Mouse (Mus musculus): ENCODE results near the gene Tiam1.

Gene Tiam1

GRCm38 (mm10) chr16:90143760-90144516, at the start of gene Tiam1:
Tiam1 (minus strand) TSS chr16:90143769.
- peak; percentile 99 to 100 for DNase-seq

GRCm38 (mm10) chr16:90191289-90191688, 47.7 kb upstream of the Tiam1 start:
- no peak for DNase-seq

- no peak for DNase-seq
Measured at GRCm38 (mm10) chr16:90187453-90187852, 43.9 kb upstream of the Tiam1 start.

- DNase-seq, result peak; percentile 84 to 91
Measured at GRCm38 (mm10) chr16:90185928-90186588, 42.5 kb upstream of the Tiam1 start.

GRCm38 (mm10) chr16:90184135-90184534, 40.6 kb upstream of the Tiam1 start:
- no peak for DNase-seq

- peak; percentile 46 to 53 for DNase-seq
Measured at GRCm38 (mm10) chr16:90181673-90182072, 38.1 kb upstream of the Tiam1 start.

- no peak for DNase-seq
Measured at GRCm38 (mm10) chr16:90180975-90181374, 37.4 kb upstream of the Tiam1 start.

- no peak for DNase-seq
Measured at GRCm38 (mm10) chr16:90179892-90180291, 36.3 kb upstream of the Tiam1 start.

- DNase-seq, result no peak
Measured at GRCm38 (mm10) chr16:90178404-90178803, 34.8 kb upstream of the Tiam1 start.

GRCm38 (mm10) chr16:90177425-90177824, 33.9 kb upstream of the Tiam1 start:
- DNase-seq, result no peak

GRCm38 (mm10) chr16:90176472-90176871, 32.9 kb upstream of the Tiam1 start:
- DNase-seq, result no peak

- DNase-seq, result no peak
Measured at GRCm38 (mm10) chr16:90171416-90171815, 27.8 kb upstream of the Tiam1 start.

GRCm38 (mm10) chr16:90170676-90171075, 27.1 kb upstream of the Tiam1 start:
- DNase-seq, result no peak

- no peak for DNase-seq
Measured at GRCm38 (mm10) chr16:90169863-90170630, 26.5 kb upstream of the Tiam1 start.

GRCm38 (mm10) chr16:90167646-90168045, 24.1 kb upstream of the Tiam1 start:
- peak; percentile 81 to 92 for DNase-seq

- no peak for DNase-seq
Measured at GRCm38 (mm10) chr16:90165435-90165834, 21.9 kb upstream of the Tiam1 start.

GRCm38 (mm10) chr16:90164942-90165341, 21.4 kb upstream of the Tiam1 start:
- DNase-seq, result no peak

GRCm38 (mm10) chr16:90155080-90155479, 11.5 kb upstream of the Tiam1 start:
- DNase-seq, result no peak

GRCm38 (mm10) chr16:90150820-90151219, 7.3 kb upstream of the Tiam1 start:
- no peak for DNase-seq

GRCm38 (mm10) chr16:90150126-90150525, 6.6 kb upstream of the Tiam1 start:
- DNase-seq, result no peak

- DNase-seq, result no peak
Measured at GRCm38 (mm10) chr16:90149335-90149734, 5.8 kb upstream of the Tiam1 start.

GRCm38 (mm10) chr16:90145244-90145643, 1.7 kb upstream of the Tiam1 start:
- no peak for DNase-seq

- DNase-seq, result no peak
Measured at GRCm38 (mm10) chr16:90144541-90144940, 972 bp upstream of the Tiam1 start.

- no peak for DNase-seq
Measured at GRCm38 (mm10) chr16:90143416-90143759, 181 bp downstream of the Tiam1 start.
